Mouse (Mus musculus) frontal cortex, postnatal 25 days (tissue): ENCODE data around the gene Trappc3l.

ENCODE experiments used
- DNase-seq, 2 experiments: peaks; one replicate each; pipeline ENCODE4 v3.0.0; 2022; ENCODE audit warnings: low spot score in 2 of 2

Gene Trappc3l

GRCm38 (mm10) chr10:34095147-34095546 lies 57.8 kb downstream of the Trappc3l start:
- no peak for DNase-seq

GRCm38 (mm10) chr10:34095964-34096363 lies 58.6 kb downstream of the Trappc3l start:
- no peak for DNase-seq

- peak; percentile 11 to 23 for DNase-seq
Observed at GRCm38 (mm10) chr10:34096418-34096883, 59.1 kb downstream of the Trappc3l start, which contains the start of gene Calhm5. Gene Calhm5 (minus strand): TSS chr10:34096519.

- DNase-seq, result no peak
Observed at GRCm38 (mm10) chr10:34110863-34111465, 73.6 kb downstream of the Trappc3l start.

- no peak for DNase-seq
Observed at GRCm38 (mm10) chr10:34111964-34112738, 74.8 kb downstream of the Trappc3l start.

GRCm38 (mm10) chr10:34117131-34117530 lies 79.7 kb downstream of the Trappc3l start:
- no peak for DNase-seq

GRCm38 (mm10) chr10:34117770-34118169 lies 80.4 kb downstream of the Trappc3l start:
- DNase-seq, result no peak

- no peak for DNase-seq
Observed at GRCm38 (mm10) chr10:34118421-34118820, 81.0 kb downstream of the Trappc3l start.

- peak; percentile 15 to 39 for DNase-seq
Observed at GRCm38 (mm10) chr10:34127392-34128378, 90.3 kb downstream of the Trappc3l start, which contains the start of gene Calhm6. Gene Calhm6 (minus strand): TSS chr10:34127984.

- DNase-seq, result no peak
Observed at GRCm38 (mm10) chr10:34128391-34128790, 91.0 kb downstream of the Trappc3l start.

- no peak for DNase-seq
Observed at GRCm38 (mm10) chr10:34131356-34131755, 94.0 kb downstream of the Trappc3l start.

GRCm38 (mm10) chr10:34136432-34136831 lies 99.0 kb downstream of the Trappc3l start:
- no peak for DNase-seq

- no peak for DNase-seq
Observed at GRCm38 (mm10) chr10:34138027-34138426, 100.6 kb downstream of the Trappc3l start.

- DNase-seq, result no peak
Observed at GRCm38 (mm10) chr10:34139768-34140167, 102.4 kb downstream of the Trappc3l start.

GRCm38 (mm10) chr10:34141693-34142092 lies 104.3 kb downstream of the Trappc3l start:
- no peak for DNase-seq

GRCm38 (mm10) chr10:34149772-34150171 lies 112.4 kb downstream of the Trappc3l start:
- DNase-seq, result no peak

GRCm38 (mm10) chr10:34150454-34150853 lies 113.1 kb downstream of the Trappc3l start:
- DNase-seq, result no peak

GRCm38 (mm10) chr10:34151827-34152226 lies 114.4 kb downstream of the Trappc3l start:
- DNase-seq, result no peak

- DNase-seq, result no peak
Observed at GRCm38 (mm10) chr10:34155796-34156554, 118.6 kb downstream of the Trappc3l start.
